Mouse (Mus musculus) hindbrain, postnatal 0 days (tissue): ENCODE data around the gene Nsg2. TPM values are rescaled to one million over a fixed set of nuclear protein-coding genes. Genes with fewer than 3 reads are reported as not detected.
"Not testable (repeated sequence)": the region's sequence is repeated elsewhere in the genome, so short reads cannot be mapped to it uniquely, and the experiment has no call there.

Experiments
- ATAC-seq: fragments of 200-750 bp; cut with Nextera tagmentation; 2 replicates; pipeline ENCODE4 v1.8.0; 2017; ENCODE audit warnings: mild to moderate bottlenecking, moderate TSS enrichment, moderate library complexity
- DNase-seq: peaks from one replicate; pipeline ENCODE4 v3.0.0-alpha.2; 2015; ENCODE audit warnings: low spot score
- H3K27ac ChIP-seq: fragments of 300-500 bp; sonication (generic); 2 replicates; pipeline ENCODE4 v1.5.1; 2014; ENCODE audit warnings: mild to moderate bottlenecking
- H3K27me3 ChIP-seq: fragments of 300-500 bp; sonication (generic); 2 replicates; pipeline ENCODE4 v1.6.1; 2014; ENCODE audit warnings: low read length, mixed read lengths; ENCODE audit not compliant: insufficient read depth
- H3K36me3 ChIP-seq: fragments of 300-500 bp; sonication (generic); 2 replicates; pipeline ENCODE4 v1.6.1; 2014; ENCODE audit warnings: low read length, mixed read lengths; ENCODE audit not compliant: insufficient read depth
- H3K4me1 ChIP-seq: fragments of 300-500 bp; sonication (generic); 2 replicates; pipeline ENCODE4 v1.6.1; 2014; ENCODE audit warnings: antibody characterized with exemption, low read length, mixed read lengths; ENCODE audit not compliant: insufficient read depth
- H3K4me2 ChIP-seq: fragments of 300-500 bp; sonication (generic); 2 replicates; pipeline ENCODE4 v1.6.1; 2014; ENCODE audit warnings: low read depth, mild to moderate bottlenecking, low read length, moderate library complexity, mixed read lengths
- H3K4me3 ChIP-seq: fragments of 300-500 bp; sonication (generic); 2 replicates; pipeline ENCODE4 v1.5.1; 2014; ENCODE audit warnings: low read length
- H3K9ac ChIP-seq: fragments of 300-500 bp; sonication (generic); replicated peaks from 2 replicates; pipeline ENCODE4 v1.6.1; 2014; ENCODE audit warnings: mild to moderate bottlenecking, low read length, moderate library complexity, mixed read lengths
- H3K9me3 ChIP-seq: fragments of 300-500 bp; sonication (generic); 2 replicates; pipeline ENCODE4 v1.6.1; 2016; ENCODE audit warnings: low read length, mixed read lengths
- CTCF ChIP-seq: IDR thresholded peaks from 2 replicates; pipeline ENCODE4 v1.5.1; 2016; ENCODE audit warnings: antibody characterized with exemption, control low read depth, low read depth
- WGBS: fragments of 180-500 bp; shearing (Covaris S2); extraction: QIAGEN DNeasy Blood & Tissue Kit; methylation state at CpG from one replicate; pipeline ENCODE4 v1.1.7; 2014; 5-methylcytosine and 5-hydroxymethylcytosine counted together
- polyA plus RNA-seq: library from polyadenylated mRNA; unstranded; fragments of >200 nt; fragmentation: Nextera tagmentation; extraction: Ambion mirVana; gene quantifications from 2 replicates; pipeline ENCODE4 v1.2.1, GENCODE M21; 2015
- total RNA-seq: library from RNA; depleted of rRNA; stranded (reverse); fragments of >200 nt; gene quantifications from 2 replicates; pipeline ENCODE4 v1.2.3, GENCODE M21; 2014

Gene Nsg2
- total and polyA plus RNA-seq, 2 experiments from 2014 or later: 433 to 646 TPM

GRCm38 (mm10) chr11:31992535-31992934 lies 7.7 kb upstream of the Nsg2 start:
- no peaks in the 10 kb centered on the region for H3K36me3 ChIP-seq
- H3K9ac ChIP-seq: no peak overlapping the region
- ATAC-seq: no peak
- WGBS: 90% methylated on average over 3 of the region's 3 CpGs
- H3K9me3 ChIP-seq: no peaks in the 10 kb centered on the region
- no peaks in the 10 kb centered on the region for H3K4me1 ChIP-seq
- no peak overlapping the region for H3K4me2 ChIP-seq
- H3K27ac ChIP-seq: no peak overlapping the region
- no peak for DNase-seq
- no peaks in the 10 kb centered on the region for H3K27me3 ChIP-seq
- H3K4me3 ChIP-seq: no peak overlapping the region
- no peak for TF ChIP-seq CTCF

- peak overlapping the region; percentile 64; the same call in 1 of the 2 replicates for H3K9ac ChIP-seq
- 40% methylated on average over 2 of the region's 2 CpGs for WGBS
- H3K4me3 ChIP-seq: peak overlapping the region; percentile 54; the same call in 1 of the 2 replicates
- no peak for DNase-seq
- TF ChIP-seq CTCF: no peak
- ATAC-seq: no peak
- H3K4me1 ChIP-seq: peaks cover 18% of the 10 kb centered on the region
- H3K9me3 ChIP-seq: no peaks in the 10 kb centered on the region
- no peaks in the 10 kb centered on the region; the same call in 1 of the 2 replicates for H3K36me3 ChIP-seq
- no peaks in the 10 kb centered on the region for H3K27me3 ChIP-seq
- H3K27ac ChIP-seq: peak overlapping the region; percentile 88
- peak overlapping the region; percentile 60 for H3K4me2 ChIP-seq
These were observed 547 bp upstream of the Nsg2 start for GRCm38 (mm10) chr11:31999716-32000115.

- WGBS: 1% methylated on average over 11 of the region's 11 CpGs
- H3K9me3 ChIP-seq: no peaks in the 10 kb centered on the region
- H3K9ac ChIP-seq: peak overlapping the region; percentile 69
- peak overlapping the region; percentile 60 for H3K4me2 ChIP-seq
- peak overlapping the region; percentile 54 for H3K4me3 ChIP-seq
- H3K27me3 ChIP-seq: no peaks in the 10 kb centered on the region
- DNase-seq (peak; percentile 58), ATAC-seq (0 out of 2 replicates have a peak, but pooled peaks have one; percentile 10)
- TF ChIP-seq CTCF: no peak
- H3K36me3 ChIP-seq: peaks cover 9% of the 10 kb centered on the region
- H3K27ac ChIP-seq: peak overlapping the region; percentile 89
- H3K4me1 ChIP-seq: peaks cover 18% of the 10 kb centered on the region
These were observed 1.1 kb downstream of the Nsg2 start for GRCm38 (mm10) chr11:32001181-32001910.

- H3K4me2 ChIP-seq: peak overlapping the region; percentile 60
- no peaks in the 10 kb centered on the region for H3K9me3 ChIP-seq
- TF ChIP-seq CTCF: no peak
- peak overlapping the region; percentile 69 for H3K9ac ChIP-seq
- peak overlapping the region; percentile 54 for H3K4me3 ChIP-seq
- H3K27ac ChIP-seq: peak overlapping the region; percentile 89
- peaks cover 18% of the 10 kb centered on the region for H3K4me1 ChIP-seq
- WGBS: under 1% methylated on average over 5 of the region's 5 CpGs
- peak; percentile 73 for ATAC-seq
- peaks cover 9% of the 10 kb centered on the region for H3K36me3 ChIP-seq
- peak; percentile 81 for DNase-seq
- no peaks in the 10 kb centered on the region for H3K27me3 ChIP-seq
These were observed 2.4 kb downstream of the Nsg2 start for GRCm38 (mm10) chr11:32002670-32003072.

- peaks cover 36% of the 10 kb centered on the region for H3K4me1 ChIP-seq
- not testable (repeated sequence) for H3K9ac ChIP-seq, DNase-seq, H3K27me3 ChIP-seq, H3K4me3 ChIP-seq, H3K4me2 ChIP-seq, H3K9me3 ChIP-seq, H3K36me3 ChIP-seq, H3K27ac ChIP-seq, ATAC-seq
- WGBS: 87% methylated on average over 3 of the region's 3 CpGs
These were observed 7.8 kb downstream of the Nsg2 start for GRCm38 (mm10) chr11:32008049-32008448.

GRCm38 (mm10) chr11:32008852-32009251 lies 8.6 kb downstream of the Nsg2 start:
- DNase-seq (no peak), ATAC-seq (no peak)
- H3K36me3 ChIP-seq: peaks cover 9% of the 10 kb centered on the region
- H3K9ac ChIP-seq: no peak overlapping the region
- peaks cover 31% of the 10 kb centered on the region for H3K4me1 ChIP-seq
- H3K27me3 ChIP-seq: no peaks in the 10 kb centered on the region
- 61% methylated on average over 3 of the region's 3 CpGs for WGBS
- H3K27ac ChIP-seq: no peak overlapping the region
- TF ChIP-seq CTCF: no peak
- H3K9me3 ChIP-seq: no peaks in the 10 kb centered on the region
- 0 out of 2 replicates have a peak overlapping the region, but pooled peaks have one; percentile 16 for H3K4me2 ChIP-seq
- no peak overlapping the region for H3K4me3 ChIP-seq
